Mouse (Mus musculus) intestine, embryonic 14.5 days (tissue): ENCODE measurements around the gene Cux1. TPM values are rescaled to one million over a fixed set of nuclear protein-coding genes. Genes with fewer than 3 reads are reported as not detected.

ENCODE experiments used
- ATAC-seq: fragments of 200-750 bp; cut with Nextera tagmentation; replicated peaks from 2 replicates; pipeline ENCODE4 v1.8.0; 2017; ENCODE audit warnings: low read depth, moderate number of reproducible peaks, moderate TSS enrichment, moderate library complexity; ENCODE audit not compliant: low FRiP score, low TSS enrichment
- DNase-seq: peaks from one replicate; pipeline ENCODE4 v3.0.0-alpha.2; 2018; ENCODE audit warnings: low spot score
- H3K27ac ChIP-seq: fragments of 300-500 bp; sonication (generic); 2 replicates; pipeline ENCODE4 v1.5.1; 2014; ENCODE audit warnings: low read depth, mild to moderate bottlenecking, control low read depth
- H3K27me3 ChIP-seq: fragments of 300-500 bp; sonication (generic); replicated peaks from 2 replicates; pipeline ENCODE4 v1.6.1; 2014; ENCODE audit warnings: low read length, control low read depth; ENCODE audit not compliant: control insufficient read depth, insufficient read depth
- H3K36me3 ChIP-seq: fragments of 300-500 bp; sonication (generic); 2 replicates; pipeline ENCODE4 v1.6.1; 2014; ENCODE audit warnings: low read length, control low read depth; ENCODE audit not compliant: control insufficient read depth, insufficient read depth
- H3K4me1 ChIP-seq: fragments of 300-500 bp; sonication (generic); replicated peaks from 2 replicates; pipeline ENCODE4 v1.6.1; 2014; ENCODE audit warnings: low read length, control low read depth, mixed read lengths; ENCODE audit not compliant: control insufficient read depth, insufficient read depth
- H3K4me2 ChIP-seq: fragments of 300-500 bp; sonication (generic); 2 replicates; pipeline ENCODE4 v1.6.1; 2014; ENCODE audit warnings: low read length
- H3K4me3 ChIP-seq: fragments of 300-500 bp; sonication (generic); 2 replicates; pipeline ENCODE4 v1.5.1; 2014; ENCODE audit warnings: low read depth, low read length, control low read depth, mixed read lengths
- H3K9ac ChIP-seq: fragments of 300-500 bp; sonication (generic); 2 replicates; pipeline ENCODE4 v1.6.1; 2014; ENCODE audit warnings: mild to moderate bottlenecking, low read length
- H3K9me3 ChIP-seq: fragments of 300-500 bp; sonication (generic); 2 replicates; pipeline ENCODE4 v1.6.1; 2016; ENCODE audit warnings: low read length, control low read depth; ENCODE audit not compliant: control insufficient read depth
- WGBS: fragments of 180-500 bp; shearing (Covaris S2); extraction: QIAGEN DNeasy Blood & Tissue Kit; methylation state at CpG from one replicate; pipeline ENCODE4 v1.1.7; 2014; 5-methylcytosine and 5-hydroxymethylcytosine counted together
- polyA plus RNA-seq: library from polyadenylated mRNA; unstranded; fragments of >200 nt; fragmentation: Nextera tagmentation; extraction: Ambion mirVana; gene quantifications from 2 replicates; pipeline ENCODE4 v1.2.1, GENCODE M21; 2014

Gene Cux1
- polyA plus RNA-seq, 1 experiment from 2014 or later, result 72.7 TPM

- Histone ChIP-seq H3K9ac (no peak overlapping the region), H3K36me3 (no peaks in the 10 kb centered on the region), H3K27me3 (no peaks in the 10 kb centered on the region), H3K4me2 (no peak overlapping the region), H3K4me1 (peaks cover 6% of the 10 kb centered on the region; the same call in 1 of the 2 replicates), H3K4me3 (no peak overlapping the region), H3K9me3 (no peaks in the 10 kb centered on the region), H3K27ac (no peak overlapping the region)
- DNase-seq, result no peak
- ATAC-seq, result peak; percentile 55; the same call in 1 of the 2 replicates
- WGBS, result 54% methylated on average over 7 of the region's 7 CpGs
Measured at GRCm38 (mm10) chr5:136396256-136396655, 171.0 kb downstream of the Cux1 start.

- no peak overlapping the region for H3K27ac ChIP-seq
- H3K4me1 ChIP-seq, result peaks cover 6% of the 10 kb centered on the region; the same call in 1 of the 2 replicates
- H3K4me2 ChIP-seq, result no peak overlapping the region
- H3K4me3 ChIP-seq, result no peak overlapping the region
- DNase-seq, result no peak
- no peak for ATAC-seq
- no peaks in the 10 kb centered on the region for H3K27me3 ChIP-seq
- H3K9ac ChIP-seq, result no peak overlapping the region
- WGBS, result 80% methylated on average over 3 of the region's 3 CpGs
- no peaks in the 10 kb centered on the region for H3K9me3 ChIP-seq
- no peaks in the 10 kb centered on the region for H3K36me3 ChIP-seq
Measured at GRCm38 (mm10) chr5:136395600-136396195, 171.6 kb downstream of the Cux1 start.

- DNase-seq (no peak), ATAC-seq (no peak)
Measured at GRCm38 (mm10) chr5:136394517-136395212, 172.6 kb downstream of the Cux1 start.

GRCm38 (mm10) chr5:136393621-136394020 lies 173.7 kb downstream of the Cux1 start:
- peaks cover 6% of the 10 kb centered on the region; the same call in 1 of the 2 replicates for H3K4me1 ChIP-seq
- ATAC-seq (no peak), DNase-seq (no peak)
- no peak overlapping the region for H3K4me2 ChIP-seq
- H3K27ac ChIP-seq, result no peak overlapping the region
- no peak overlapping the region for H3K4me3 ChIP-seq
- H3K9ac ChIP-seq, result no peak overlapping the region
- no peaks in the 10 kb centered on the region for H3K9me3 ChIP-seq
- 80% methylated on average over 2 of the region's 2 CpGs for WGBS
- no peaks in the 10 kb centered on the region for H3K36me3 ChIP-seq
- no peaks in the 10 kb centered on the region for H3K27me3 ChIP-seq

More at GRCm38 (mm10) chr5:136394517-136395212, 172.6 kb downstream of the Cux1 start:
- no peak overlapping the region for H3K4me2 ChIP-seq
- H3K36me3 ChIP-seq, result no peaks in the 10 kb centered on the region
- H3K27me3 ChIP-seq, result no peaks in the 10 kb centered on the region
- no peak overlapping the region for H3K27ac ChIP-seq
- H3K9me3 ChIP-seq, result no peaks in the 10 kb centered on the region
- 86% methylated on average over 6 of the region's 6 CpGs for WGBS
- H3K9ac ChIP-seq, result no peak overlapping the region
- no peak overlapping the region for H3K4me3 ChIP-seq
- H3K4me1 ChIP-seq, result peaks cover 6% of the 10 kb centered on the region; the same call in 1 of the 2 replicates

- ATAC-seq, result no peak
- Histone ChIP-seq H3K4me2 (no peak overlapping the region), H3K4me1 (no peaks in the 10 kb centered on the region)
Measured at GRCm38 (mm10) chr5:136386757-136387156, 180.5 kb downstream of the Cux1 start.

GRCm38 (mm10) chr5:136385161-136385560 lies 182.1 kb downstream of the Cux1 start:
- Histone ChIP-seq H3K27me3 (no peaks in the 10 kb centered on the region), H3K27ac (no peak overlapping the region), H3K4me3 (no peak overlapping the region), H3K9me3 (no peaks in the 10 kb centered on the region), H3K4me2 (no peak overlapping the region), H3K9ac (no peak overlapping the region), H3K4me1 (no peaks in the 10 kb centered on the region), H3K36me3 (peaks cover 2% of the 10 kb centered on the region; the same call in 1 of the 2 replicates)
- WGBS, result 86% methylated on average over 3 of the region's 3 CpGs
- ATAC-seq (no peak), DNase-seq (no peak)

More at GRCm38 (mm10) chr5:136386757-136387156, 180.5 kb downstream of the Cux1 start:
- Histone ChIP-seq H3K36me3 (peaks cover 2% of the 10 kb centered on the region; the same call in 1 of the 2 replicates), H3K27ac (no peak overlapping the region), H3K4me3 (no peak overlapping the region), H3K9me3 (no peaks in the 10 kb centered on the region), H3K9ac (no peak overlapping the region), H3K27me3 (no peaks in the 10 kb centered on the region)
- DNase-seq, result no peak
- WGBS, result 82% methylated on average over 2 of the region's 2 CpGs

- Histone ChIP-seq H3K4me2 (no peak overlapping the region), H3K4me3 (no peak overlapping the region), H3K27ac (no peak overlapping the region), H3K9me3 (no peaks in the 10 kb centered on the region), H3K4me1 (no peaks in the 10 kb centered on the region), H3K9ac (no peak overlapping the region), H3K36me3 (no peaks in the 10 kb centered on the region), H3K27me3 (no peaks in the 10 kb centered on the region)
- no peak for DNase-seq
- no peak for ATAC-seq
- WGBS, result 75% methylated on average over 9 of the region's 9 CpGs
Measured at GRCm38 (mm10) chr5:136382261-136383005, 184.9 kb downstream of the Cux1 start.

- Histone ChIP-seq H3K27me3 (no peaks in the 10 kb centered on the region), H3K9me3 (no peaks in the 10 kb centered on the region), H3K36me3 (no peaks in the 10 kb centered on the region), H3K4me2 (no peak overlapping the region), H3K4me3 (no peak overlapping the region), H3K4me1 (peaks cover 10% of the 10 kb centered on the region; the same call in 1 of the 2 replicates), H3K27ac (no peak overlapping the region), H3K9ac (no peak overlapping the region)
- ATAC-seq (no peak), DNase-seq (no peak)
- 95% methylated on average over 1 of the region's 1 CpGs for WGBS
Measured at GRCm38 (mm10) chr5:136379405-136379804, 187.9 kb downstream of the Cux1 start.
